Mouse (Mus musculus) embryo, embryonic 9.5 days (tissue): ENCODE measurements around the gene Ccpg1.

Experiments used
- DNase-seq: peaks from one replicate; pipeline ENCODE4 v3.0.0-alpha.2; 2017; ENCODE audit errors: extremely low spot score

Ccpg1 gene

GRCm38 (mm10) chr9:72985250-72986220 lies at the start of gene Ccpg1, which contains the start of gene Ccpg1os:
Ccpg1 (plus strand) TSS chr9:72985429.
Ccpg1os (minus strand) TSS chr9:72985382.
- DNase-seq = peak; percentile 93

- no peak for DNase-seq
These were observed 48.9 kb upstream of the Ccpg1 start for GRCm38 (mm10) chr9:72936301-72936700.

- DNase-seq = no peak
These were observed 41.8 kb upstream of the Ccpg1 start for GRCm38 (mm10) chr9:72943424-72943823.

- DNase-seq = no peak
These were observed 40.9 kb upstream of the Ccpg1 start for GRCm38 (mm10) chr9:72944286-72944685.

GRCm38 (mm10) chr9:72947010-72947409 lies 38.2 kb upstream of the Ccpg1 start:
- DNase-seq = no peak

GRCm38 (mm10) chr9:72949572-72949971 lies 35.7 kb upstream of the Ccpg1 start:
- DNase-seq = no peak

GRCm38 (mm10) chr9:72954746-72955145 lies 30.5 kb upstream of the Ccpg1 start:
- DNase-seq = peak; percentile 26

- DNase-seq = peak; percentile 58
These were observed 29.7 kb upstream of the Ccpg1 start for GRCm38 (mm10) chr9:72955546-72955945.

- peak; percentile 88 for DNase-seq
These were observed 26.4 kb upstream of the Ccpg1 start, which contains the start of the genes Dyx1c1 and Gm44503 for GRCm38 (mm10) chr9:72958521-72959450. Dyx1c1 (plus strand) TSS chr9:72958785. Gm44503 (plus strand) TSS chr9:72958852.

- no peak for DNase-seq
These were observed 23.9 kb upstream of the Ccpg1 start for GRCm38 (mm10) chr9:72961346-72961745.

- DNase-seq = no peak
These were observed 23.3 kb upstream of the Ccpg1 start for GRCm38 (mm10) chr9:72961959-72962358.

GRCm38 (mm10) chr9:72968349-72969061 lies 16.7 kb upstream of the Ccpg1 start:
- DNase-seq = peak; percentile 33

GRCm38 (mm10) chr9:72969874-72970273 lies 15.4 kb upstream of the Ccpg1 start:
- no peak for DNase-seq

- DNase-seq = no peak
These were observed 12.8 kb upstream of the Ccpg1 start for GRCm38 (mm10) chr9:72972435-72972834.

GRCm38 (mm10) chr9:72972984-72973383 lies 12.2 kb upstream of the Ccpg1 start:
- no peak for DNase-seq

GRCm38 (mm10) chr9:72974734-72975133 lies 10.5 kb upstream of the Ccpg1 start:
- DNase-seq = no peak

- DNase-seq = no peak
These were observed 10.0 kb upstream of the Ccpg1 start for GRCm38 (mm10) chr9:72975242-72975641.

GRCm38 (mm10) chr9:72983066-72983465 lies 2.2 kb upstream of the Ccpg1 start:
- no peak for DNase-seq

- DNase-seq = no peak
These were observed 2.5 kb downstream of the Ccpg1 start for GRCm38 (mm10) chr9:72987703-72988102.

GRCm38 (mm10) chr9:72988706-72989105 lies 3.5 kb downstream of the Ccpg1 start:
- no peak for DNase-seq

GRCm38 (mm10) chr9:72991420-72991819 lies 6.2 kb downstream of the Ccpg1 start:
- no peak for DNase-seq
